Mouse (Mus musculus) liver, adult 2 months (tissue): ENCODE data around the gene a. TPM values are rescaled to one million over a fixed set of nuclear protein-coding genes. Genes with fewer than 3 reads are reported as not detected.

Source experiments
- DNase-seq: peaks from one replicate; pipeline ENCODE4 v3.0.0-alpha.2; 2011; ENCODE audit warnings: low read depth, low spot score; ENCODE audit errors: extremely low read depth
- H3K27ac ChIP-seq: fragments of 200-500 bp; replicated peaks from 2 replicates; pipeline ENCODE4 v1.5.1; 2012; ENCODE audit warnings: low read depth, mild to moderate bottlenecking, control low read depth, inconsistent platforms, low read length; ENCODE audit not compliant: insufficient read depth
- H3K27me3 ChIP-seq: fragments of 200-500 bp; 2 replicates; pipeline ENCODE4 v1.6.1; 2012; ENCODE audit warnings: mild to moderate bottlenecking, moderate library complexity, low read length, inconsistent platforms; ENCODE audit not compliant: control insufficient read depth, insufficient read depth
- H3K36me3 ChIP-seq: fragments of 200-500 bp; 2 replicates; pipeline ENCODE4 v1.6.1; 2012; ENCODE audit warnings: low read length, inconsistent platforms; ENCODE audit not compliant: control insufficient read depth, insufficient read depth
- H3K4me1 ChIP-seq: fragments of 200-500 bp; 2 replicates; pipeline ENCODE4 v1.6.1; 2011; ENCODE audit warnings: low read length; ENCODE audit not compliant: control insufficient read depth, insufficient read depth
- H3K4me3 ChIP-seq: fragments of 200-500 bp; 2 replicates; pipeline ENCODE4 v1.5.1; 2011; ENCODE audit warnings: low read depth, mild to moderate bottlenecking, control low read depth, low read length, moderate library complexity; ENCODE audit not compliant: insufficient read depth
- H3K79me2 ChIP-seq: fragments of 200-500 bp; 2 replicates; pipeline ENCODE4 v1.6.1; 2012; ENCODE audit warnings: inconsistent platforms, mild to moderate bottlenecking, low read length, moderate library complexity; ENCODE audit not compliant: control insufficient read depth, insufficient read depth
- H3K9ac ChIP-seq: fragments of 200-500 bp; 2 replicates; pipeline ENCODE4 v1.6.1; 2012; ENCODE audit warnings: low read depth, mild to moderate bottlenecking, control low read depth, inconsistent platforms, low read length
- CTCF ChIP-seq: fragments of 200-500 bp; IDR thresholded peaks from 2 replicates; pipeline ENCODE4 v1.5.1; 2011; ENCODE audit warnings: low read depth, low read length, control low read depth
- POLR2A ChIP-seq: fragments of 200-500 bp; IDR thresholded peaks from 2 replicates; pipeline ENCODE4 v1.6.1; 2011; ENCODE audit warnings: low read length, control low read depth; ENCODE audit not compliant: insufficient read depth; ENCODE audit errors: extremely low read depth
- WGBS: fragments of 180-500 bp; shearing (Covaris S2); methylation state at CpG from one replicate; pipeline ENCODE4 v1.1.7; 2018; 5-methylcytosine and 5-hydroxymethylcytosine counted together
- polyA plus RNA-seq: library from polyadenylated mRNA; depleted of rRNA; stranded (reverse); fragments of >200 nt; gene quantifications from 2 replicates; pipeline ENCODE4 v1.2.3, GENCODE M21; 2012
- total RNA-seq: library from RNA; depleted of rRNA; stranded (reverse); fragments of >200 nt; gene quantifications from 2 replicates; pipeline ENCODE4 v1.2.3, GENCODE M21; 2014

The a gene
- total and polyA plus RNA-seq, 2 experiments, result not detected

GRCm38 (mm10) chr2:154937547-154938390, 146.6 kb downstream of the a start:
- H3K79me2 ChIP-seq, result no peaks in the 10 kb centered on the region
- H3K36me3 ChIP-seq, result no peaks in the 10 kb centered on the region
- 75% methylated on average over 8 of the region's 8 CpGs for WGBS
- no peak for DNase-seq
- H3K27ac ChIP-seq, result no peak overlapping the region
- no peaks in the 10 kb centered on the region for H3K4me1 ChIP-seq
- TF ChIP-seq CTCF (no peak), POLR2A (no peak)
- no peaks in the 10 kb centered on the region for H3K27me3 ChIP-seq
- H3K9ac ChIP-seq, result no peak overlapping the region
- no peak overlapping the region for H3K4me3 ChIP-seq

- no peaks in the 10 kb centered on the region for H3K36me3 ChIP-seq
- TF ChIP-seq POLR2A, result no peak
- no peak for TF ChIP-seq CTCF
- H3K4me3 ChIP-seq, result no peak overlapping the region
- no peaks in the 10 kb centered on the region for H3K4me1 ChIP-seq
- no peak for DNase-seq
- no peak overlapping the region for H3K27ac ChIP-seq
- no peaks in the 10 kb centered on the region for H3K79me2 ChIP-seq
- no peak overlapping the region for H3K9ac ChIP-seq
- no peaks in the 10 kb centered on the region for H3K27me3 ChIP-seq
- 75% methylated on average over 10 of the region's 10 CpGs for WGBS
Observed at GRCm38 (mm10) chr2:154941952-154942351, 150.8 kb downstream of the a start.

- H3K27me3 ChIP-seq, result no peaks in the 10 kb centered on the region
- no peak overlapping the region for H3K27ac ChIP-seq
- no peaks in the 10 kb centered on the region for H3K36me3 ChIP-seq
- no peak overlapping the region for H3K4me3 ChIP-seq
- H3K4me1 ChIP-seq, result no peaks in the 10 kb centered on the region
- no peak overlapping the region for H3K9ac ChIP-seq
- no peak for TF ChIP-seq POLR2A
- no peak for TF ChIP-seq CTCF
- 76% methylated on average over 11 of the region's 11 CpGs for WGBS
- H3K79me2 ChIP-seq, result no peaks in the 10 kb centered on the region
- no peak for DNase-seq
Observed at GRCm38 (mm10) chr2:154942546-154942945, 151.3 kb downstream of the a start.

- no peaks in the 10 kb centered on the region for H3K4me1 ChIP-seq
- peak; percentile 93 for TF ChIP-seq CTCF
- no peak for TF ChIP-seq POLR2A
- H3K9ac ChIP-seq, result no peak overlapping the region
- no peaks in the 10 kb centered on the region for H3K79me2 ChIP-seq
- H3K4me3 ChIP-seq, result no peak overlapping the region; the same call in 1 of the 2 replicates
- H3K27me3 ChIP-seq, result no peaks in the 10 kb centered on the region
- DNase-seq, result peak; percentile 30
- no peaks in the 10 kb centered on the region for H3K36me3 ChIP-seq
- no peak overlapping the region for H3K27ac ChIP-seq
- WGBS, result 8% methylated on average over 11 of the region's 11 CpGs
Observed at GRCm38 (mm10) chr2:154943101-154943500, 151.9 kb downstream of the a start.

GRCm38 (mm10) chr2:154946921-154947320, 155.7 kb downstream of the a start:
- TF ChIP-seq CTCF, result no peak
- no peak for TF ChIP-seq POLR2A
- WGBS, result 95% methylated on average over 3 of the region's 3 CpGs

GRCm38 (mm10) chr2:154949352-154949751, 158.2 kb downstream of the a start:
- 57% methylated on average over 7 of the region's 7 CpGs for WGBS
- TF ChIP-seq CTCF (no peak), POLR2A (no peak)
- H3K27ac ChIP-seq, result no peak overlapping the region
- H3K9ac ChIP-seq, result no peak overlapping the region
- no peak overlapping the region for H3K4me3 ChIP-seq
- no peaks in the 10 kb centered on the region for H3K36me3 ChIP-seq
- peaks cover 2% of the 10 kb centered on the region; the same call in 1 of the 2 replicates for H3K4me1 ChIP-seq
- no peaks in the 10 kb centered on the region for H3K79me2 ChIP-seq
- DNase-seq, result no peak
- H3K27me3 ChIP-seq, result peaks cover 3% of the 10 kb centered on the region; the same call in 1 of the 2 replicates

More at GRCm38 (mm10) chr2:154946921-154947320, 155.7 kb downstream of the a start:
- Histone ChIP-seq H3K9ac (no peak overlapping the region), H3K36me3 (no peaks in the 10 kb centered on the region), H3K4me3 (no peak overlapping the region), H3K27me3 (peaks cover 3% of the 10 kb centered on the region; the same call in 1 of the 2 replicates), H3K27ac (no peak overlapping the region), H3K4me1 (peaks cover 2% of the 10 kb centered on the region; the same call in 1 of the 2 replicates), H3K79me2 (no peaks in the 10 kb centered on the region)
- no peak for DNase-seq
